Mouse (Mus musculus) urinary bladder, postnatal 0 days (tissue): ENCODE results near the gene Tet2. TPM values are rescaled to one million over a fixed set of nuclear protein-coding genes. Genes with fewer than 3 reads are reported as not detected.

Experiments
- microRNA-seq: library from miRNA; unstranded; fragments of <30 nt; microRNA quantifications from one replicate; pipeline ENCODE4, GENCODE M21; 2016
- polyA plus RNA-seq: library from polyadenylated mRNA; unstranded; fragments of >200 nt; fragmentation: Nextera tagmentation; extraction: Ambion mirVana; gene quantifications from 2 replicates; pipeline ENCODE4 v1.2.1, GENCODE M21; 2015

The Tet2 gene
- 8.2 and 8.8 TPM in 2 replicates for polyA plus RNA-seq

DNA sequence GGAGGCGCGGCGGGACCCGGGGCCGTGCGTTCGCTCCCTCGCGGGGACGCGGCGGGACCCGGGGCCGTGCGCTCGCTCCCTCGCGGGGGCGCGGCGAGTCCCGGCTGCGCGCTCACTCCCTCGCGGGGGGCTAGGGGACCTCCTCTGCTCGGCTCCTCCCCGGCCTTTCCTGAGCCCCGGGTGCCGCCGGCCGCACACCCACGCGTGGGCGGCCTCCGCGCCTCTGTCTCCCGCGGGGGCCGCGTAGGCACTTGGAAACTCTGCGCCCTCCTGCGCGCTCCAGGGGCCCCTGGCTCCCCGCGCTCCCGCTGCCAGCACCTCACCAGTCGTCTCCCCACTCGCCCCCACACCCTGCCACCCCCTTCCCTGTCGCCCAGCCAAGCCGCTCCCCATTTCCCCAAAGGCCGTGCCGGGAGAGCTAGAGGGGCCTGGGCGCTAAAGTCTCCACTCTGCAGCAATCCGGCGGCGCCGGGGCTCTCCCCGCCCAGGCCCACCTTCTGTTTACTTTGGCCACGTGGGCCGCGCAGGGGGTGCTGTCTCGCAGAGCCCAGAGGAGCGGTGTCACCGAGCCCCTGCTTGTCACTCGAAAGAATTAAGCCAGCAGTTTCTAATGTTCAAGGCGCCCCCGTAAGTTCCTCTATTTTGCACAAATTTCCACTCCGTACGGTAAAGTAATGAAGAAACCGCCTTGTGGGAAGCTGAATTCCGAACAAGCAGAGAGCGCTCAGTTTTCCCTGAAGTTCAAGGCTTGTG, at the start of gene Tet2:
Tet2 (minus strand) TSS at position 589 of the 753 bp plus-strand sequence.

Small RNAs within 50 kb of the gene (microRNA-seq; reads per million reads assigned to microRNA genes)
- gene Gm25042: not detected

Other genes starting within 250 kb of the Tet2 start
- 62.8 and 71.2 TPM in 2 replicates for gene Ppa2, start 235.0 kb downstream of the Tet2 start, polyA plus RNA-seq